Comparison of ENCODE assay signal across 9 mouse cellular contexts in the genomic region with DNA sequence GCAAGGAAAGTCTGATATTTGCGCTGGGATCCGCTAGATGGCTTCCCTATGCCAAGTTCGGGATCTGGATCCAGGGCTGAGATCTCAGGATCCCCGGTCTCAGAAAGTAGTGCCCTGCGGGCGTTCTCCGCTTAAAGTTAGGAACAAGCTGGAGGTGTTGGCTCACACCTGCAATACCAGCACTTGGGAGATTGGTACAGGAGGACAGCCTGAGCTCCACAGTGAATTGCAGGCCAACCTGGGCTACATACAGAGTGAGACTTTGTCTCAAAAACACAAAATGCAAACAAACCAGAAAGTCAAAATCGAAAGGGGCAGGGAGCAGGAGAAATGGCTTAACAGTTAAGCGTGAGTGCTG. TPM values are rescaled to one million over a fixed set of nuclear protein-coding genes. Genes with fewer than 3 reads are reported as not detected.
DNase-seq lines count a peak whose midpoint lies in the region; ATAC-seq and TF ChIP-seq lines count a peak whose summit lies in the region.
"Had no signal": no experiment of that assay in that cellular context is flagged by ENCODE, and none has a peak within 500 bp of the region (broad histone marks: within the 10 kb centered on the region; RNA-seq: fewer than 3 reads in every experiment).

No protein-coding gene starts in this region.

- H3K9ac ChIP-seq in heart, embryonic 15.5 days = peak overlapping the region; percentile 56
- H3K9ac ChIP-seq in hindbrain, embryonic 11.5 days (ENCODE audit: low read depth, low read length) = peak overlapping the region; percentile 42

- peak overlapping the region; percentile 96 for H3K4me2 ChIP-seq in heart, embryonic 15.5 days
- peak overlapping the region; percentile 92 for H3K4me2 ChIP-seq in hindbrain, embryonic 11.5 days (replicated peaks; ENCODE audit: low read depth, low read length)

- no peak for TF ChIP-seq CTCF in bone marrow macrophage, adult 2 months (IDR thresholded peaks at IDR 0.05; ENCODE audit: low read depth, low read length)

- no peaks in the 10 kb centered on the region for H3K9me3 ChIP-seq in heart, embryonic 15.5 days (replicated peaks)
- no peaks in the 10 kb centered on the region for H3K9me3 ChIP-seq in hindbrain, embryonic 11.5 days (ENCODE audit: control insufficient read depth, low read length)
- no peaks in the 10 kb centered on the region for H3K9me3 ChIP-seq in midbrain, embryonic 10.5 days (replicated peaks)

- no peak for TF ChIP-seq POLR2A in bone marrow macrophage, adult 2 months (IDR thresholded peaks at IDR 0.05; ENCODE audit: borderline replicate concordance, low read depth, low read length)

- ATAC-seq in heart, embryonic 15.5 days (replicated peaks; ENCODE audit: insufficient number of reproducible peaks, insufficient read depth, low FRiP score, low read depth) = 0 out of 2 replicates have a peak, but pooled peaks have one; percentile 1
- peak; percentile 41; the same call in 1 of the 2 replicates for ATAC-seq in hindbrain, embryonic 11.5 days (ENCODE audit: low FRiP score)

- DNase-seq in heart, adult 8-10 months (ENCODE audit: low spot score) = no peak
- no peak for DNase-seq in hindbrain, embryonic 11.5 days (ENCODE audit: low spot score)
- no peak for DNase-seq in midbrain, embryonic 10.5 days (ENCODE audit: low spot score)
- no peak for DNase-seq in embryo, embryonic 10 days (ENCODE audit: low spot score)
- no peak for DNase-seq in spleen, postnatal 4 days (ENCODE audit: low spot score in 2 of 2)
- DNase-seq in urinary bladder, postnatal 14 days (ENCODE audit: low spot score) = no peak

- peaks cover 19% of the 10 kb centered on the region for H3K4me1 ChIP-seq in heart, embryonic 15.5 days (replicated peaks)
- H3K4me1 ChIP-seq in bone marrow macrophage, adult 2 months (ENCODE audit: control insufficient read depth, insufficient read depth, low read length) = no peaks in the 10 kb centered on the region
- no peaks in the 10 kb centered on the region; the same call in 1 of the 2 replicates for H3K4me1 ChIP-seq in hindbrain, embryonic 11.5 days (replicated peaks; ENCODE audit: control insufficient read depth, insufficient read depth, low read length)
- H3K4me1 ChIP-seq in midbrain, embryonic 10.5 days = peaks cover 16% of the 10 kb centered on the region

- H3K36me3 ChIP-seq in heart, embryonic 15.5 days = no peaks in the 10 kb centered on the region
- no peaks in the 10 kb centered on the region for H3K36me3 ChIP-seq in hindbrain, embryonic 11.5 days (ENCODE audit: control insufficient read depth, insufficient read depth, low read length)
- no peaks in the 10 kb centered on the region for H3K36me3 ChIP-seq in midbrain, embryonic 10.5 days

- WGBS in heart, embryonic 15.5 days = 15% methylated on average over 9 of the region's 9 CpGs
- WGBS in hindbrain, embryonic 11.5 days = 18% methylated on average over 9 of the region's 9 CpGs
- 17% methylated on average over 9 of the region's 9 CpGs for WGBS in midbrain, embryonic 10.5 days

- no peak overlapping the region for H3K27ac ChIP-seq in heart, embryonic 15.5 days
- no peak overlapping the region for H3K27ac ChIP-seq in bone marrow macrophage, adult 2 months (ENCODE audit: insufficient read depth, low read depth, low read length)
- H3K27ac ChIP-seq in hindbrain, embryonic 11.5 days (ENCODE audit: low read depth, low read length) = no peak overlapping the region
- H3K27ac ChIP-seq in midbrain, embryonic 10.5 days (replicated peaks) = peak overlapping the region; percentile 87

- peaks cover 55% of the 10 kb centered on the region for H3K27me3 ChIP-seq in heart, embryonic 15.5 days
- H3K27me3 ChIP-seq in hindbrain, embryonic 11.5 days (ENCODE audit: control insufficient read depth, insufficient read depth, low read length) = peaks cover 19% of the 10 kb centered on the region
- peaks cover 72% of the 10 kb centered on the region for H3K27me3 ChIP-seq in midbrain, embryonic 10.5 days (ENCODE audit: low read depth, poor library complexity, severe bottlenecking)

- H3K4me3 ChIP-seq in heart, embryonic 15.5 days = peak overlapping the region; percentile 56
- peak overlapping the region; percentile 48 for H3K4me3 ChIP-seq in bone marrow macrophage, adult 2 months (ENCODE audit: insufficient read depth, low read length)
- peak overlapping the region; percentile 47 for H3K4me3 ChIP-seq in hindbrain, embryonic 11.5 days (ENCODE audit: low read depth, low read length)
- peak overlapping the region; percentile 70 for H3K4me3 ChIP-seq in midbrain, embryonic 10.5 days

RNA-seq across cellular contexts. Expression of a gene that starts 12.9 kb away (rescaled TPM):
- polyA plus RNA-seq in heart, embryonic 15.5 days (2015; fragmentation: Nextera tagmentation; extraction: Ambion mirVana) = 0.58 and 0.60 TPM in 2 replicates
- under 1 TPM in 2 of 4 experiments, not detected in 2; 0.16 to 0.20 TPM for total RNA-seq in heart, adult 8-10 months (2022)
- polyA plus RNA-seq in bone marrow macrophage, adult 2 months (2012; ENCODE audit: insufficient read depth, insufficient read length, missing spikeins) = not detected in 2 replicates
- 0.48 and 0.56 TPM in 2 replicates for polyA plus RNA-seq in hindbrain, embryonic 11.5 days (2014; fragmentation: Nextera tagmentation; extraction: Ambion mirVana)
- 0.20 and 0.35 TPM in 2 replicates for polyA plus RNA-seq in midbrain, embryonic 10.5 days (2016; fragmentation: Nextera tagmentation; extraction: Ambion mirVana)

RNA-seq across cellular contexts. Expression of a gene that starts 19.2 kb away (rescaled TPM):
- polyA plus RNA-seq in heart, embryonic 15.5 days (2015; fragmentation: Nextera tagmentation; extraction: Ambion mirVana) = 0.06 and 0.14 TPM in 2 replicates
- under 1 TPM in 3 of 4 experiments, not detected in 1; 0.06 to 0.34 (median 0.11) TPM for total RNA-seq in heart, adult 8-10 months (2022)
- polyA plus RNA-seq in bone marrow macrophage, adult 2 months (2012; ENCODE audit: insufficient read depth, insufficient read length, missing spikeins) = not detected in 2 replicates
- 0.09 and 0.32 TPM in 2 replicates for polyA plus RNA-seq in hindbrain, embryonic 11.5 days (2014; fragmentation: Nextera tagmentation; extraction: Ambion mirVana)
- polyA plus RNA-seq in midbrain, embryonic 10.5 days (2016; fragmentation: Nextera tagmentation; extraction: Ambion mirVana) = 0.22 and 0.57 TPM in 2 replicates
- total RNA-seq: CH12.LX had no signal

RNA-seq across cellular contexts. Expression of a gene that starts 42.5 kb away (rescaled TPM):
- polyA plus RNA-seq in heart, embryonic 15.5 days (2015; fragmentation: Nextera tagmentation; extraction: Ambion mirVana) = 46.7 and 53.6 TPM in 2 replicates
- total RNA-seq in heart, adult 8-10 months (2022) = 100 to 1,000 TPM in 2 of 4 experiments, 10 to 100 TPM in 2; 92.4 to 111 (median 101) TPM
- 34.3 and 38.2 TPM in 2 replicates for polyA plus RNA-seq in bone marrow macrophage, adult 2 months (2012; ENCODE audit: insufficient read depth, insufficient read length, missing spikeins)
- polyA plus RNA-seq in hindbrain, embryonic 11.5 days (2014; fragmentation: Nextera tagmentation; extraction: Ambion mirVana) = 39.8 and 41.4 TPM in 2 replicates
- 45.9 and 46.8 TPM in 2 replicates for polyA plus RNA-seq in midbrain, embryonic 10.5 days (2016; fragmentation: Nextera tagmentation; extraction: Ambion mirVana)
